Mouse (Mus musculus): ENCODE results near the gene Helz2.
A peak's percentile ranks its signal among the peaks of the same experiment; 100 is the strongest.
"Not testable (repeated sequence)": the region's sequence is repeated elsewhere in the genome, so short reads cannot be mapped to it uniquely, and the experiment has no call there.

Helz2 gene

GRCm38 (mm10) chr2:181196628-181197300 lies 45.1 kb downstream of the Helz2 start:
- DNase-seq (ENCODE audit: low spot score in 2 of 2), result no peak

- DNase-seq (ENCODE audit: low spot score in 2 of 2), result no peak
These were observed 48.8 kb downstream of the Helz2 start for GRCm38 (mm10) chr2:181193044-181193443.

GRCm38 (mm10) chr2:181191936-181192335 lies 49.9 kb downstream of the Helz2 start:
- DNase-seq (ENCODE audit: low spot score in 2 of 2), result no peak

GRCm38 (mm10) chr2:181191385-181191784 lies 50.4 kb downstream of the Helz2 start:
- DNase-seq (ENCODE audit: low spot score in 2 of 2), result not testable (repeated sequence)

GRCm38 (mm10) chr2:181189321-181189720 lies 52.5 kb downstream of the Helz2 start:
- no peak for DNase-seq (ENCODE audit: low spot score in 2 of 2)

GRCm38 (mm10) chr2:181188681-181189080 lies 53.1 kb downstream of the Helz2 start:
- DNase-seq (ENCODE audit: low spot score in 2 of 2), result no peak

- peak; percentile 95 to 96 for DNase-seq (ENCODE audit: low spot score in 2 of 2)
These were observed 54.5 kb downstream of the Helz2 start, which contains the start of gene Ppdpf for GRCm38 (mm10) chr2:181187121-181188000. Ppdpf (plus strand) TSS chr2:181187247.

- peak; percentile 91 to 93 for DNase-seq (ENCODE audit: low spot score in 2 of 2)
These were observed 55.2 kb downstream of the Helz2 start for GRCm38 (mm10) chr2:181186635-181187034.

GRCm38 (mm10) chr2:181180898-181181297 lies 60.9 kb downstream of the Helz2 start:
- no peak for DNase-seq (ENCODE audit: low spot score in 2 of 2)

GRCm38 (mm10) chr2:181178471-181178870 lies 63.4 kb downstream of the Helz2 start:
- DNase-seq (ENCODE audit: low spot score in 2 of 2), result no peak

GRCm38 (mm10) chr2:181178015-181178414 lies 63.8 kb downstream of the Helz2 start:
- DNase-seq (ENCODE audit: low spot score in 2 of 2), result no peak

Data from right cerebral cortex, postnatal 10 days (tissue).